Mouse (Mus musculus) megakaryocyte, embryonic 14.5 days (primary cell): ENCODE data around the gene Cpa2.

ENCODE experiments used
- FLI1 ChIP-seq: IDR thresholded peaks from 2 replicates; pipeline ENCODE4 v1.6.1; 2012; ENCODE audit warnings: low read length, inconsistent platforms, mixed read lengths
- GATA1 ChIP-seq: IDR thresholded peaks from 3 replicates; pipeline ENCODE4 v1.6.1; 2012; ENCODE audit warnings: mixed read lengths, low read length, inconsistent platforms, borderline replicate concordance

DNA sequence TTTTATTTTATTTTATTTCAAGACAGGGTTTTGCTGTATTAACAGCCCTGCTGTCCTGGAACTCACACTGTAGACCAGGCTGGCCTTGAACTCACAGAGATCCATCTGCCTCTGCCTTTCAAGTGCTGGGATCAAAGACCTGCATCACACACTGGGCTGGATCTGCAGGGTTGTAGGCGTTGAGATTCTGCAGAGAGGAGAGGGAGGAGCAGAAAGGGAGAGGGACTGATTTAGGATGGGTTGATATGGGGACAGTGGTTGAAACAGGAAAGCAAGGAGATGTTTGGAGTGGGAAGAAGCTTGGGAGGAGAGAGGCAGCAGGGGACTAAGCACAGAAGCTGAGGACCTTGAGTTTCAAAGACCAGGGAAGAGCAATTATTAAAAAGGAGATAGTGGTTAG is 18.3 kb downstream of the Cpa2 start:
- TF ChIP-seq GATA1 (no peak), FLI1 (no peak)
